Mouse (Mus musculus) G1E (cell line): ENCODE data around the gene Nfkb2. TPM values are rescaled to one million over a fixed set of nuclear protein-coding genes. Genes with fewer than 3 reads are reported as not detected.

Experiments used
- ATAC-seq: 2 replicates; pipeline ENCODE4 v1.8.0; 2016; ENCODE audit warnings: mild to moderate bottlenecking; ENCODE audit not compliant: insufficient number of reproducible peaks, poor library complexity, low FRiP score, severe bottlenecking; ENCODE audit errors: extremely low read depth
- DNase-seq: peaks from one replicate; pipeline ENCODE4 v3.0.0; 2012; ENCODE audit warnings: low spot score
- H3K27me3 ChIP-seq: 2 replicates; pipeline ENCODE4 v1.6.1; 2012; ENCODE audit warnings: mild to moderate bottlenecking, low read length, inconsistent platforms; ENCODE audit not compliant: insufficient read depth
- H3K36me3 ChIP-seq: replicated peaks from 2 replicates; pipeline ENCODE3; 2012; ENCODE audit warnings: mild to moderate bottlenecking, inconsistent platforms
- H3K4me1 ChIP-seq: 2 replicates; pipeline ENCODE4 v1.6.1; 2012; ENCODE audit warnings: low read depth, low read length, inconsistent platforms, mixed read lengths; ENCODE audit not compliant: insufficient read depth
- H3K4me3 ChIP-seq: 2 replicates; pipeline ENCODE4 v1.5.1; 2012; ENCODE audit warnings: low read depth, mild to moderate bottlenecking, inconsistent platforms, low read length, moderate library complexity, mixed read lengths
- H3K9me3 ChIP-seq: replicated peaks from 2 replicates; pipeline ENCODE4 v1.6.1; 2012; ENCODE audit warnings: inconsistent platforms
- CTCF ChIP-seq: IDR thresholded peaks from 2 replicates; pipeline ENCODE4 v1.5.1; 2012; ENCODE audit warnings: low read depth, low read length, inconsistent platforms, mixed read lengths
- GATA1 ChIP-seq: IDR thresholded peaks from 2 replicates; pipeline ENCODE4 v1.6.1; 2012; ENCODE audit warnings: borderline replicate concordance, low read length, inconsistent platforms, mixed read lengths
- GATA2 ChIP-seq: IDR thresholded peaks from 2 replicates; pipeline ENCODE4 v1.6.1; 2012; ENCODE audit warnings: low read depth, low read length, inconsistent platforms, borderline replicate concordance
- POLR2AphosphoS5 ChIP-seq: IDR thresholded peaks from 2 replicates; pipeline ENCODE4 v1.6.1; 2012; ENCODE audit warnings: low read depth, low read length, inconsistent platforms; ENCODE audit not compliant: insufficient replicate concordance
- TAL1 ChIP-seq: conservative IDR thresholded peaks from 2 replicates; pipeline ENCODE4 v1.6.1; 2012; ENCODE audit warnings: low read depth, low read length, inconsistent platforms, mixed read lengths
- polyA plus RNA-seq: library from polyadenylated mRNA; stranded (reverse); fragments of >175 nt; gene quantifications from 2 replicates; pipeline ENCODE4 v1.2.3, GENCODE M21; 2012
- total RNA-seq, 2 experiments: library from RNA; stranded (forward) in 1 of 2; stranded (reverse) in 1 of 2; fragments of 200-1000 nt in 1 of 2; fragments of >200 nt in 1 of 2; fragmentation: Nextera tagmentation in 1 of 2; gene quantifications; 2 replicates each; pipeline ENCODE4 v1.2.3; 2014 to 2017

Nfkb2 gene
- total and polyA plus RNA-seq, 3 experiments, result 9.7 to 40.8 (median 11.3) TPM

DNA sequence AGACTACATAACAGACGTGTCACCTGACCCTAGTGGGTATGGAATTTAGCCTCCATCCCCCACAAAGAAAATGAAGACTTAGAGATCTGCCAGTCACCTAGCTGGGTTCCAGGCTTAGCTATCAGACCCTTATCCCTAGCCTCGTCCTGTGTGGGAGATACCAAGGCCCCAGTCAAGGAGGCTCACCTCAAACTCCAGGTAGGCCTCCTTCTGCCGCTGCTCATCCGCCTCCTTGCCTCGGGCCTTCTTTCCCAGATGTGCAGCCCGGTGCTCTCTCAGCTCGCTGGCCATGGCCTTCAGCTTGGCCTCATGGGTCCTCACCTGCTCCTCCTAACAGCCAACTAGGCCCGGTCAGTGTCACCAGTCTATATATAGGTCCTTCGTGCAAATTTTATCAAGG lies 9.0 kb downstream of the Nfkb2 start:
- Histone ChIP-seq H3K4me3 (no peak overlapping the region), H3K9me3 (peaks cover 8% of the 10 kb centered on the region), H3K4me1 (peaks cover 74% of the 10 kb centered on the region), H3K36me3 (peaks cover 58% of the 10 kb centered on the region), H3K27me3 (peaks cover 12% of the 10 kb centered on the region)
- ATAC-seq (no peak), DNase-seq (no peak)
- TF ChIP-seq GATA1 (no peak), GATA2 (no peak), POLR2AphosphoS5 (no peak), TAL1 (no peak), CTCF (no peak)

GRCm38 (mm10) chr19:46313591-46313990 lies 9.5 kb downstream of the Nfkb2 start:
- ATAC-seq (no peak), DNase-seq (peak; percentile 1)
- H3K4me1 ChIP-seq, result peaks cover 72% of the 10 kb centered on the region
- no peak for TF ChIP-seq GATA1
- no peak for TF ChIP-seq GATA2
- no peak for TF ChIP-seq POLR2AphosphoS5
- TF ChIP-seq CTCF, result no peak
- TF ChIP-seq TAL1, result no peak
- peaks cover 11% of the 10 kb centered on the region for H3K9me3 ChIP-seq
- H3K27me3 ChIP-seq, result peaks cover 17% of the 10 kb centered on the region
- H3K4me3 ChIP-seq, result no peak overlapping the region
- peaks cover 54% of the 10 kb centered on the region for H3K36me3 ChIP-seq

GRCm38 (mm10) chr19:46314151-46314601 lies 10.1 kb downstream of the Nfkb2 start:
- H3K36me3 ChIP-seq, result peaks cover 48% of the 10 kb centered on the region
- H3K4me3 ChIP-seq, result peak overlapping the region; percentile 56; the same call in 1 of the 2 replicates
- H3K4me1 ChIP-seq, result peaks cover 72% of the 10 kb centered on the region
- H3K9me3 ChIP-seq, result peaks cover 11% of the 10 kb centered on the region
- H3K27me3 ChIP-seq, result peaks cover 22% of the 10 kb centered on the region
- TF ChIP-seq CTCF (no peak), POLR2AphosphoS5 (no peak), GATA1 (no peak), TAL1 (no peak), GATA2 (no peak)
- DNase-seq (peak; percentile 2), ATAC-seq (no peak)

DNA sequence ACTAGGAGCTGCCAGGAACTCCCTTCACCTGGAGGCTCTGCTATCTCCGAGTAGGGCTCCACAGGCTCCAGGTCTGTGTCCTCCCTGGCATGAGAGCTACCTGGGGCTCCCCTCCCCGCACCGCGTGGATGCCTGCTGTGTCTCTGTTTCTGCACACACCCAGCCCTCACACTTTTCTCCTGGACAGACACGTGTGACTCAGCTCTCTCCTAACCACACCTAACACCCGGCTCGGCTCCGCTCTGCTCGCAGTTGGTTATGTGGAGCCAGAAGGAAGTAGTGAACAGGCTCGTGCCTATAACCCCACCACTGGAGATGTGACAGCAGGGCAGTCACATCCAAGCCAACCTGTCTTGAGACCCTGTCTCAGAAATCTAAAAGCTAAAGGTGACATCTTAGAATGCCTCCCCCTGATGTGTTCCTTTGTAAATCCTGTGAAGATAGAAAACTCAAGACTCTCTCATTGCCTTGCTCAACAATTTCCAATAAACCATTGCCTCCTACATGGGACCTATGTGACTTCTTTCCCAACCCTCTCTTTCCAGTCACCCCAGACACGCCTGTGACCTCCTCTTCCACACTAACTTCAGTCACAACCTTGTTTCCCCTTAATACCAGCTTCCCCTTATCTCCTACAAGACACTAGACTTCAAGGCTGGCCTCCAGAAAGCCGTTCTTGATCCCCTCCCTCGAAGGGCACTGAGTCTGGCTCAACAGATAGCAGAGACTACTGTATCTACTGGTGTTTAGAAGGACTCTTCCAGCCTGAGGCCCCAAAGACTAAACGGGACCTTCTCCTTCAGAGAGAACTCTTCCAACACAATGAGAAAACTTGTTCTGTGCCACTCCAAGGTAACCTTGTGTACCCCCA lies 11.0 kb downstream of the Nfkb2 start:
- TF ChIP-seq GATA2, result no peak
- TF ChIP-seq CTCF, result no peak
- peak; percentile 39 for TF ChIP-seq TAL1
- TF ChIP-seq POLR2AphosphoS5, result no peak
- TF ChIP-seq GATA1, result no peak
- Histone ChIP-seq H3K9me3 (peaks cover 11% of the 10 kb centered on the region), H3K4me3 (peak overlapping the region; percentile 56; the same call in 1 of the 2 replicates), H3K36me3 (peaks cover 41% of the 10 kb centered on the region), H3K27me3 (peaks cover 31% of the 10 kb centered on the region), H3K4me1 (peaks cover 69% of the 10 kb centered on the region)
- peak; percentile 60; the same call in 1 of the 2 replicates for ATAC-seq
- peak; percentile 56 for DNase-seq

DNA sequence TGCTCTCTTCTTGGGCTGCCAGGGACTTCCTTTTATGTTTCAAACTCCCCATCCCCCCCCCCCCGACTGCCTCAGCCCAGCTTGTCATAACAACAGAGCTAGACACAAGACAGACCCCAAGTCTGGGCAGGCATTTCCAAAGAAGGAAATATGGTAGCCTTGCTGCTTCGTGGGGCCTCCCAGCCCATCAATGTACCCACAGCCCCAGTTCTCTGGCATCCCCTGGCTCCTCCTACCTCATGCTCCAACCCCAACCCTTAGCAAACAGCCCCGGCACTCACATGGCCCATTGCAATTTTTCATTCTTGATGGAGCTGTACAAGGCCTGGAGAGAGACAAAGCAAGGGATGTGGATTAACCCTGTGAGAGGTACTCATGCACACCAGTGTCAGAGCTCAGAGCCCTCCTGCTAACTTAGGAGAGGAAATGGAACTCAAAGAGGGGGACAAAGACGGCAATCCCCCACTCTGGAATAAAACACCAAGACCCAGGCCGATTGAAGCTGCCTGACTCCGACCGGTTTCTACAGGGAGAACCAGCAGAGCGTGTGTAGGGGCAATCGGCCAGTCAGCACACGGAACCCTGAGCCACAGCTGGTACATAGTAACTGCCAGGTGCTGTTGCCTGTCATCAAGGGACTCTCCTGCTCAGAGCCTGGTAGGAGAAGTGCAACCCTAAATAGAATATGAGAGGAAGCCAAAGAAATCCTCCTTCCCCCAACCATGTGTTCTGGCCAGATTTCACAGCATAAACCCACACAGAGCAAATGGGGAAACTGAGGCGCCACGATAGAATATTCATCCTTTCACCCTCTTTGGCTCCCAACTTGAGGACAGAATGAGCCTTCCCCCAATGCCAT lies 11.9 kb downstream of the Nfkb2 start:
- peak; percentile 21 for DNase-seq
- H3K4me3 ChIP-seq, result no peak overlapping the region; the same call in 1 of the 2 replicates
- peaks cover 32% of the 10 kb centered on the region for H3K36me3 ChIP-seq
- TF ChIP-seq GATA1 (no peak), POLR2AphosphoS5 (no peak), GATA2 (no peak), TAL1 (no peak), CTCF (no peak)
- H3K9me3 ChIP-seq, result peaks cover 11% of the 10 kb centered on the region
- ATAC-seq, result no peak
- peaks cover 39% of the 10 kb centered on the region for H3K27me3 ChIP-seq
- peaks cover 74% of the 10 kb centered on the region for H3K4me1 ChIP-seq

- Histone ChIP-seq H3K27me3 (peaks cover 48% of the 10 kb centered on the region), H3K9me3 (peaks cover 11% of the 10 kb centered on the region), H3K4me1 (peaks cover 83% of the 10 kb centered on the region), H3K4me3 (no peak overlapping the region; the same call in 1 of the 2 replicates), H3K36me3 (peaks cover 22% of the 10 kb centered on the region)
- ATAC-seq, result no peak
- DNase-seq, result peak; percentile 1
- no peak for TF ChIP-seq POLR2AphosphoS5
- no peak for TF ChIP-seq GATA2
- TF ChIP-seq GATA1, result no peak
- no peak for TF ChIP-seq TAL1
- TF ChIP-seq CTCF, result no peak
Measured at GRCm38 (mm10) chr19:46316846-46317545, 12.9 kb downstream of the Nfkb2 start.
